Mouse (Mus musculus): Measurements from ENCODE around the gene Pax2. TPM values are rescaled to one million over a fixed set of nuclear protein-coding genes. Genes with fewer than 3 reads are reported as not detected.

The Pax2 gene
- polyA plus RNA-seq, 1 experiment from 2014 or later = not detected

DNA sequence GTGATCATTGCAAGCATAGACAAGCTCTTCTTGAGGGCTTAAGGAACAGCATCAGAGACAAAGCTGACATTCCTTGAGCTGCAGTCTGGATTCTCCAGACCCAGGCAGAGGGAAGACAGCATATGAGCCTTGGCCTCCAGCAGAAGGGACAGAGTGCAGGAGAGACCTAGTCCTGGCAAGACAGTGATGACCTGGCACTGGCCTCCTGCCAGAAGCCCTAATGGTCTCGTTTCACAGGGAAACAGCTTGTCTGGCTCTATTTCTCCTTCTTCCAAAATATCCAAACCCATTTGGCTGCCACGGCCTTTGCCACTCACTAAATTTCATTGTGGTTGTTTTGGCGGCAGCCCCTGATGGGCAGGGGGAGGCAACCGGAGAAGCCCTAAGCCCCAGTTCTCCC is 36.1 kb downstream of the Pax2 start:
- H3K36me3 ChIP-seq (ENCODE audit: control insufficient read depth, insufficient read depth, low read length) = no peaks in the 10 kb centered on the region
- no peak for ATAC-seq (ENCODE audit: insufficient number of reproducible peaks, insufficient read depth, low FRiP score, low read depth)

GRCm38 (mm10) chr19:44797110-44798060 is 41.5 kb downstream of the Pax2 start:
- WGBS = 25% methylated on average over 21 of the region's 21 CpGs
- Histone ChIP-seq H3K4me1 (ENCODE audit: control insufficient read depth, insufficient read depth, low read length) (no peaks in the 10 kb centered on the region), H3K9ac (replicated peaks; ENCODE audit: low read depth, low read length) (no peak overlapping the region), H3K27ac (ENCODE audit: low read length) (no peak overlapping the region), H3K4me2 (replicated peaks; ENCODE audit: low read depth, low read length) (no peak overlapping the region), H3K27me3 (ENCODE audit: control insufficient read depth, insufficient read depth, low read length) (no peaks in the 10 kb centered on the region), H3K36me3 (ENCODE audit: control insufficient read depth, insufficient read depth, low read length) (no peaks in the 10 kb centered on the region), H3K4me3 (ENCODE audit: low read depth, low read length) (no peak overlapping the region), H3K9me3 (ENCODE audit: control insufficient read depth, low read depth, low read length) (no peaks in the 10 kb centered on the region)
- ATAC-seq (ENCODE audit: insufficient number of reproducible peaks, insufficient read depth, low FRiP score, low read depth) = no peak

More for the DNA sequence above, 36.1 kb downstream of the Pax2 start:
- Histone ChIP-seq H3K27ac (ENCODE audit: low read length) (no peak overlapping the region), H3K4me1 (ENCODE audit: control insufficient read depth, insufficient read depth, low read length) (no peaks in the 10 kb centered on the region), H3K27me3 (ENCODE audit: control insufficient read depth, insufficient read depth, low read length) (no peaks in the 10 kb centered on the region), H3K9ac (replicated peaks; ENCODE audit: low read depth, low read length) (no peak overlapping the region), H3K4me2 (replicated peaks; ENCODE audit: low read depth, low read length) (no peak overlapping the region), H3K9me3 (ENCODE audit: control insufficient read depth, low read depth, low read length) (no peaks in the 10 kb centered on the region), H3K4me3 (ENCODE audit: low read depth, low read length) (no peak overlapping the region)
- 62% methylated on average over 4 of the region's 4 CpGs for WGBS

DNA sequence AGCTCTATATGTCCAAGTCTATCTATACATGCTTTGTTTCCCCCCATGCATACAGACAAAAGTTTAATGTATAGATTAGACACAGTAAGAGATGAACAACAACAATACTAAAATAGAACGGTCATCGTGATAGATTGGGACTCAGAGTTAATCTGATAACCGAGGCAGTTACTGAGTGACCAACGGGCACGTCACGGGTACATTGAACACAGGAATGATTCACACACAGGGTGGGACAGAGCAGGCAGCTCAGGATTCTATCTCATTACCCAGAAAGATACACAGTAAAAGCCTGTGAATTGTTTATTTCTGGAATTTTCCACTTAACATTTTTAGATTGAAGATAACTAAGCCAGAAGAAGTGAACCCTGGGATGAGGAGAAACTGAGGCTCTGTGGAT is 42.9 kb downstream of the Pax2 start:
- WGBS = 74% methylated on average over 6 of the region's 6 CpGs
- H3K27ac ChIP-seq (ENCODE audit: low read length) = no peak overlapping the region

GRCm38 (mm10) chr19:44799156-44799555 is 43.3 kb downstream of the Pax2 start:
- H3K4me2 ChIP-seq (replicated peaks; ENCODE audit: low read depth, low read length) = no peak overlapping the region
- no peaks in the 10 kb centered on the region for H3K4me1 ChIP-seq (ENCODE audit: control insufficient read depth, insufficient read depth, low read length)
- H3K4me3 ChIP-seq (ENCODE audit: low read depth, low read length) = no peak overlapping the region
- no peak for ATAC-seq (ENCODE audit: insufficient number of reproducible peaks, insufficient read depth, low FRiP score, low read depth)
- no peak overlapping the region for H3K9ac ChIP-seq (replicated peaks; ENCODE audit: low read depth, low read length)
- no peak overlapping the region for H3K27ac ChIP-seq (ENCODE audit: low read length)
- H3K9me3 ChIP-seq (ENCODE audit: control insufficient read depth, low read depth, low read length) = no peaks in the 10 kb centered on the region
- no peaks in the 10 kb centered on the region for H3K36me3 ChIP-seq (ENCODE audit: control insufficient read depth, insufficient read depth, low read length)
- 32% methylated on average over 5 of the region's 5 CpGs for WGBS
- no peaks in the 10 kb centered on the region for H3K27me3 ChIP-seq (ENCODE audit: control insufficient read depth, insufficient read depth, low read length)

More for the DNA sequence above, 42.9 kb downstream of the Pax2 start:
- Histone ChIP-seq H3K36me3 (ENCODE audit: control insufficient read depth, insufficient read depth, low read length) (no peaks in the 10 kb centered on the region), H3K4me1 (ENCODE audit: control insufficient read depth, insufficient read depth, low read length) (no peaks in the 10 kb centered on the region), H3K4me2 (replicated peaks; ENCODE audit: low read depth, low read length) (no peak overlapping the region), H3K9me3 (ENCODE audit: control insufficient read depth, low read depth, low read length) (no peaks in the 10 kb centered on the region), H3K9ac (replicated peaks; ENCODE audit: low read depth, low read length) (no peak overlapping the region), H3K4me3 (ENCODE audit: low read depth, low read length) (no peak overlapping the region), H3K27me3 (ENCODE audit: control insufficient read depth, insufficient read depth, low read length) (no peaks in the 10 kb centered on the region)
- no peak for ATAC-seq (ENCODE audit: insufficient number of reproducible peaks, insufficient read depth, low FRiP score, low read depth)

GRCm38 (mm10) chr19:44800327-44800726 is 44.5 kb downstream of the Pax2 start:
- Histone ChIP-seq H3K4me3 (ENCODE audit: low read depth, low read length) (no peak overlapping the region), H3K4me1 (ENCODE audit: control insufficient read depth, insufficient read depth, low read length) (no peaks in the 10 kb centered on the region), H3K27ac (ENCODE audit: low read length) (no peak overlapping the region), H3K9me3 (ENCODE audit: control insufficient read depth, low read depth, low read length) (no peaks in the 10 kb centered on the region), H3K27me3 (ENCODE audit: control insufficient read depth, insufficient read depth, low read length) (no peaks in the 10 kb centered on the region), H3K36me3 (ENCODE audit: control insufficient read depth, insufficient read depth, low read length) (no peaks in the 10 kb centered on the region), H3K4me2 (replicated peaks; ENCODE audit: low read depth, low read length) (no peak overlapping the region), H3K9ac (replicated peaks; ENCODE audit: low read depth, low read length) (no peak overlapping the region)
- ATAC-seq (ENCODE audit: insufficient number of reproducible peaks, insufficient read depth, low FRiP score, low read depth) = no peak
- 36% methylated on average over 6 of the region's 6 CpGs for WGBS

- WGBS = 10% methylated on average over 8 of the region's 8 CpGs
- Histone ChIP-seq H3K36me3 (ENCODE audit: control insufficient read depth, insufficient read depth, low read length) (no peaks in the 10 kb centered on the region), H3K9ac (replicated peaks; ENCODE audit: low read depth, low read length) (no peak overlapping the region), H3K4me3 (ENCODE audit: low read depth, low read length) (no peak overlapping the region), H3K4me2 (replicated peaks; ENCODE audit: low read depth, low read length) (no peak overlapping the region), H3K27ac (ENCODE audit: low read length) (no peak overlapping the region), H3K4me1 (ENCODE audit: control insufficient read depth, insufficient read depth, low read length) (peaks cover 5% of the 10 kb centered on the region; the same call in 1 of the 2 replicates), H3K27me3 (ENCODE audit: control insufficient read depth, insufficient read depth, low read length) (0 out of 2 replicates have a peak, but pooled peaks cover 5% of the 10 kb centered on the region), H3K9me3 (ENCODE audit: control insufficient read depth, low read depth, low read length) (no peaks in the 10 kb centered on the region)
- ATAC-seq (ENCODE audit: insufficient number of reproducible peaks, insufficient read depth, low FRiP score, low read depth) = no peak
Measured at GRCm38 (mm10) chr19:44808734-44809133, 52.9 kb downstream of the Pax2 start.

DNA sequence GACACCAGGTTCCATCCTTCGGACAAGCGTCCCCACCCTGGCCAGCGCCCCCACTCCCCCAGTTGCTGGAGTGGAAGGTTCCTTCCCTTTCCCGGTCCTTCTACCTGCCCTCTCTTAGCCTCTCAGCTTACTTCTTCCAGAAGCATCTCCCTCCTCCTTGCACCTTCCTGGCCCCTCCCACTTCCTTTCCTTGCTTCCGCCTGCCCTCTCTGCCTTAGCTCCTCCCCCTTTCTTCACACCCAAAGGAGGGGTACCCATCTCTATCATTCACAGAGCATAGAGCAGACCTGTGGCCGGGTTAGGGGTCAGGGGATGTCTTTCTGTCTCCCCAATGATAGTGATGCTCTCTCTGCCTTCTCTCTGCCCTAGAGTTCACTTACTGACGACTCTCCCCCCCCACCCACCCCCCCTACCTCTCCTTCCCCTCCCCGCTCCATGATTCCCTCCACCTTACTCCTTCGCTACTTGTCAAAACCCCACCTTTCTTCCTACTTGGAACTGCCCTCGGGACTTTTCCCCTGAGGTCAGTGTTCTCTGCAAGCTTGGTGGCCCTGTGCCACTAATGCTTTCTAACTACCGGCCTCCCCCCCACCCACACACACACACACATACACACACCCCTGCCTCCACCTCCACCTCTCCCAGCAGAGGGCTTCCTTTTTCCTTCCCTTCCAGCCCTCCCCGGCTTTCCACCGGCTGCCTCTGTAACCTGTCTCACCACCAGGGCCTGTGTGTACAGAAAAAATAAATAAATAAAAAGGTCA is 57.0 kb downstream of the Pax2 start:
- Histone ChIP-seq H3K4me2 (replicated peaks; ENCODE audit: low read depth, low read length) (no peak overlapping the region), H3K27ac (ENCODE audit: low read length) (no peak overlapping the region), H3K27me3 (ENCODE audit: control insufficient read depth, insufficient read depth, low read length) (0 out of 2 replicates have a peak, but pooled peaks cover 5% of the 10 kb centered on the region), H3K4me1 (ENCODE audit: control insufficient read depth, insufficient read depth, low read length) (peaks cover 5% of the 10 kb centered on the region; the same call in 1 of the 2 replicates), H3K4me3 (ENCODE audit: low read depth, low read length) (no peak overlapping the region), H3K9ac (replicated peaks; ENCODE audit: low read depth, low read length) (no peak overlapping the region), H3K36me3 (ENCODE audit: control insufficient read depth, insufficient read depth, low read length) (no peaks in the 10 kb centered on the region), H3K9me3 (ENCODE audit: control insufficient read depth, low read depth, low read length) (no peaks in the 10 kb centered on the region)
- 48% methylated on average over 13 of the region's 13 CpGs for WGBS
- ATAC-seq (ENCODE audit: insufficient number of reproducible peaks, insufficient read depth, low FRiP score, low read depth) = no peak

- Histone ChIP-seq H3K9ac (replicated peaks; ENCODE audit: low read depth, low read length) (no peak overlapping the region), H3K36me3 (ENCODE audit: control insufficient read depth, insufficient read depth, low read length) (no peaks in the 10 kb centered on the region), H3K4me1 (ENCODE audit: control insufficient read depth, insufficient read depth, low read length) (no peaks in the 10 kb centered on the region), H3K27me3 (ENCODE audit: control insufficient read depth, insufficient read depth, low read length) (0 out of 2 replicates have a peak, but pooled peaks cover 5% of the 10 kb centered on the region), H3K4me2 (replicated peaks; ENCODE audit: low read depth, low read length) (no peak overlapping the region), H3K4me3 (ENCODE audit: low read depth, low read length) (no peak overlapping the region), H3K27ac (ENCODE audit: low read length) (no peak overlapping the region), H3K9me3 (ENCODE audit: control insufficient read depth, low read depth, low read length) (no peaks in the 10 kb centered on the region)
- no peak for ATAC-seq (ENCODE audit: insufficient number of reproducible peaks, insufficient read depth, low FRiP score, low read depth)
- WGBS = 87% methylated on average over 3 of the region's 3 CpGs
Measured at GRCm38 (mm10) chr19:44815111-44815510, 59.3 kb downstream of the Pax2 start.
